Mouse (Mus musculus) kidney, adult 2 months (tissue): ENCODE data around the gene Plod2.

Experiments used
- CTCF ChIP-seq: fragments of 200-500 bp; conservative IDR thresholded peaks from 2 replicates; pipeline ENCODE4 v1.5.1; 2011; ENCODE audit warnings: low read depth, mild to moderate bottlenecking, control low read depth, low read length, moderate library complexity, mixed read lengths; ENCODE audit not compliant: insufficient read depth, insufficient read length
- POLR2A ChIP-seq: fragments of 200-500 bp; IDR thresholded peaks from one replicate; pipeline ENCODE4 v1.6.1; 2011; ENCODE audit warnings: low read depth, low read length, control low read depth

- no peak for TF ChIP-seq CTCF
- no peak for TF ChIP-seq POLR2A
Measured at GRCm38 (mm10) chr9:92596916-92597547, 55.0 kb downstream of the Plod2 start.
